Mouse (Mus musculus) hindbrain, embryonic 15.5 days (tissue): ENCODE measurements around the gene Creld1. TPM values are rescaled to one million over a fixed set of nuclear protein-coding genes. Genes with fewer than 3 reads are reported as not detected.

Source experiments
- ATAC-seq: fragments of 200-750 bp; cut with Nextera tagmentation; 2 replicates; pipeline ENCODE4 v1.8.0; 2017; ENCODE audit warnings: low read depth, moderate number of reproducible peaks, moderate TSS enrichment; ENCODE audit not compliant: low FRiP score
- H3K27ac ChIP-seq: fragments of 300-500 bp; sonication (generic); replicated peaks from 2 replicates; pipeline ENCODE4 v1.5.1; 2015; ENCODE audit warnings: mild to moderate bottlenecking, inconsistent platforms
- H3K27me3 ChIP-seq: fragments of 300-500 bp; sonication (generic); 2 replicates; pipeline ENCODE4 v1.6.1; 2015; ENCODE audit warnings: control low read depth, inconsistent platforms
- H3K36me3 ChIP-seq: fragments of 300-500 bp; sonication (generic); 2 replicates; pipeline ENCODE4 v1.6.1; 2015; ENCODE audit warnings: control low read depth, inconsistent platforms
- H3K4me1 ChIP-seq: fragments of 300-500 bp; sonication (generic); replicated peaks from 2 replicates; pipeline ENCODE4 v1.6.1; 2015; ENCODE audit warnings: control low read depth, inconsistent platforms
- H3K4me2 ChIP-seq: fragments of 300-500 bp; sonication (generic); 2 replicates; pipeline ENCODE4 v1.6.1; 2015; ENCODE audit warnings: moderate library complexity, mild to moderate bottlenecking, inconsistent platforms
- H3K4me3 ChIP-seq: fragments of 300-500 bp; sonication (generic); 2 replicates; pipeline ENCODE4 v1.5.1; 2015; ENCODE audit warnings: mild to moderate bottlenecking, inconsistent platforms
- H3K9ac ChIP-seq: fragments of 300-500 bp; sonication (generic); 2 replicates; pipeline ENCODE4 v1.6.1; 2015; ENCODE audit warnings: inconsistent platforms
- H3K9me3 ChIP-seq: fragments of 300-500 bp; sonication (generic); 2 replicates; pipeline ENCODE4 v1.6.1; 2016; ENCODE audit warnings: control low read depth, inconsistent platforms
- WGBS: fragments of 180-500 bp; shearing (Covaris S2); methylation state at CpG from one replicate; pipeline ENCODE4 v1.1.7; 2015; 5-methylcytosine and 5-hydroxymethylcytosine counted together
- polyA plus RNA-seq: library from polyadenylated mRNA; unstranded; fragments of >200 nt; fragmentation: Nextera tagmentation; extraction: Ambion mirVana; gene quantifications from 2 replicates; pipeline ENCODE4 v1.2.1, GENCODE M21; 2015

Creld1 gene
- polyA plus RNA-seq, 1 experiment from 2014 or later: 92.7 TPM

DNA sequence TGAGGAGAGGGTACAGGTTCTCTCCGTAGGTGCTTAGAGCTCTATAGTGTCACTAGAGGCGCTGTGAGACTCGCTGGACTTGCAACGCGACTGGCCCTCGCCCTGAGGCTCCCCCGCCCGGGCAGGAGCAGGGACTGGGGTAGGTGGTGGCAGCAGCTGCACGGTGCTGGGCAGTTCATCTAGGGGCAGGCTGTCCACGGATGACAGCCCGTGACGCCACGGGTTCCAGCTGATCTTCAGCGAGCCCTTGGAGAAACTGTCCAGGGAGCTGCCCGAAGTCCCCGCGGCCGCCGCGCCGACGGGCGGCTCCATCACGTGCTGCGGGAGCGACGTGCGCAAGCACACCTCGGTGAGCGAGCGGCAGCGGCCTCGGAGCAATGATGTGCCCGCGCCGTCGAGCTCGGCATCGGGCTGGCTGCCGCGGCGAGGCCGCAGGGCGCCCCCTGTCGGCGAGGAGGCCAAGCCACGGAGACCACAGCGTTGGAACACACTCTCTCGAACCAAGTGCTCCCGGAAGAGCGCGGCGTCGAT lies 11.2 kb downstream of the Creld1 start:
- Histone ChIP-seq H3K4me3 (peak overlapping the region; percentile 33), H3K4me1 (peaks cover 15% of the 10 kb centered on the region), H3K27me3 (0 out of 2 replicates have a peak, but pooled peaks cover 5% of the 10 kb centered on the region), H3K4me2 (peak overlapping the region; percentile 55), H3K9me3 (no peaks in the 10 kb centered on the region), H3K9ac (no peak overlapping the region), H3K36me3 (peaks cover 30% of the 10 kb centered on the region), H3K27ac (no peak overlapping the region; the same call in 1 of the 2 replicates)
- WGBS: under 1% methylated on average over 54 of the region's 54 CpGs
- ATAC-seq: peak; percentile 78

DNA sequence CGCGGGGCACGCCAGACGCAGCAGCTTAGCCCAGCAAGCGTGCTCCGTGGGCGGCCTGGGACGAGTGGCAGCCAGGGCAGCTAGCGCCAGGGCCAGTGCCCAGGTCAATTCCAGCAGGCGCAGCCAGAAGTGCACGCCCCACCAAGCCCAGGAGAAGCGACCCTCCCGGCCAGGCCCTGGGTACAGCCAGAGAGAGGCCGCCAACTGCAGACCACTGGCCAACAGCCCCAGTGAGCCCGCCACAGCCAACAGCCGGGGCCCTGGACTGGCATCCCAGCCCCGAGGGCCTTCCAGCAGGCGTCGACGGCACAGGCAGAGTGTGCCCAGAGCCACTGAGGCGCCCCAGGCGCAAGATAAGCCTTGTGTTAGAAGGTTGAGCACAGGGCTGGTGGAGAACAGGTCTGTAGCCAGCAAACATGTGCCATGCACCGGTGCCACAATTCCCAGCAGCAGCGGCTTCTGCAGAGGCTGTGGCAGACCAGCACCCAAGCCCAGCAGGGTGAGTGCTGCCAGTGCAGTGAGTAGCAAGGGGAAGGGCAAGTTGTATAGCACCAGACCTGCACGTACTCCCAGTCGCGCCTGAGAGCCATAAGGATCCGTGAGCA lies 12.1 kb downstream of the Creld1 start:
- Histone ChIP-seq H3K27me3 (0 out of 2 replicates have a peak, but pooled peaks cover 5% of the 10 kb centered on the region), H3K9me3 (no peaks in the 10 kb centered on the region), H3K9ac (no peak overlapping the region), H3K4me1 (peaks cover 15% of the 10 kb centered on the region), H3K27ac (no peak overlapping the region), H3K4me3 (peak overlapping the region; percentile 33; the same call in 1 of the 2 replicates), H3K36me3 (peaks cover 22% of the 10 kb centered on the region), H3K4me2 (peak overlapping the region; percentile 55)
- WGBS: 55% methylated on average over 28 of the region's 28 CpGs
- peak; percentile 17; the same call in 1 of the 2 replicates for ATAC-seq

- H3K27ac ChIP-seq: no peak overlapping the region
- H3K36me3 ChIP-seq: no peaks in the 10 kb centered on the region
- H3K4me3 ChIP-seq: no peak overlapping the region
- WGBS: 81% methylated on average over 6 of the region's 6 CpGs
- 0 out of 2 replicates have a peak, but pooled peaks cover 5% of the 10 kb centered on the region for H3K27me3 ChIP-seq
- H3K9me3 ChIP-seq: no peaks in the 10 kb centered on the region
- H3K4me2 ChIP-seq: no peak overlapping the region
- H3K9ac ChIP-seq: no peak overlapping the region
- no peak for ATAC-seq
- H3K4me1 ChIP-seq: peaks cover 22% of the 10 kb centered on the region
Measured at GRCm38 (mm10) chr6:113499346-113499745, 16.2 kb downstream of the Creld1 start.

DNA sequence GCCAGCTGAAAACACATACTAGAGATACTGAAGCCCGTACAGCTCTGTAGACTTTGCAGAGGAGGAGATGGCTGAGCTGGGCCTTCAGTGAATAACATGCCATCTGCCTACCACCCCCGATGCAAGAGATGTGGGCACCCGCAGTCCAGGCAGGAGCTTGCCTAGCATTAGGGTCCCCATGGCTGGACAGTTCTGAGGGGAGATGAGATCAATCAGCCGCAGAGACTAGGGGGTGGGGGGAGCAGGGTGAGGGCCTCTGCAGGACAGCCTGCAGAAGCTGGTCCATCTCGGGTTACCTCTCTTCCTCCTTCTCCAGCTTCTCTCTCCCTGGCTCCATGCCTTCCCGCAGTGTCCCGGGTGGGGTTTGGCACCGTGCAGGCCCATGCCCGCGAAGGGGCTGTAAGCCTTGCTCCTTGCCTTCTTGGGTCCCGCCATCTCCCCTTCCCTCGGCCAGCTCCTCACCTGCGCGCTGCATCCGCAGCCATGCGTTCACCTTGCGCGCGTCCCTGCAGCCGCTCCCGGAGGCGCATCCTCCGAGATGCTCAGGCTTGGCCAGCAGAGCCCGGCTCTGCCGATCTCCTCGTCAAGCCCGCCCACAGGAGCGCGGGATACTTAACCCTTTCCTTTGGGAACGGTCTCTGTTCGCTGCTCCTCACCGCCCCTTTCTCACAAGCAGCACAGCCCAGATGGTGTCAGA lies 18.4 kb downstream of the Creld1 start, which contains the start of gene Prrt3:
Gene Prrt3 (minus strand): TSS at position 544 of the 697 bp plus-strand sequence.
- peak within 1 kb of the TSS; percentile 62 for H3K4me2 ChIP-seq
- no peaks in the 10 kb centered on the region for H3K9me3 ChIP-seq
- WGBS: 1% methylated on average over 32 of the region's 32 CpGs
- H3K4me3 ChIP-seq: peak within 1 kb of the TSS; percentile 53
- H3K9ac ChIP-seq: peak within 1 kb of the TSS; percentile 68
- H3K36me3 ChIP-seq: no peaks in the 10 kb centered on the region
- H3K4me1 ChIP-seq: peaks cover 9% of the 10 kb centered on the region
- peak within 1 kb of the TSS; percentile 75 for H3K27ac ChIP-seq
- no peaks in the 10 kb centered on the region for H3K27me3 ChIP-seq
- peak; percentile 89 for ATAC-seq

- H3K4me2 ChIP-seq: no peak overlapping the region
- H3K9ac ChIP-seq: no peak overlapping the region
- no peaks in the 10 kb centered on the region for H3K27me3 ChIP-seq
- ATAC-seq: no peak
- H3K4me3 ChIP-seq: no peak overlapping the region
- H3K4me1 ChIP-seq: peaks cover 9% of the 10 kb centered on the region
- 70% methylated on average over 2 of the region's 2 CpGs for WGBS
- no peaks in the 10 kb centered on the region for H3K9me3 ChIP-seq
- no peaks in the 10 kb centered on the region for H3K36me3 ChIP-seq
- no peak overlapping the region for H3K27ac ChIP-seq
Measured at GRCm38 (mm10) chr6:113502801-113503200, 19.7 kb downstream of the Creld1 start.

DNA sequence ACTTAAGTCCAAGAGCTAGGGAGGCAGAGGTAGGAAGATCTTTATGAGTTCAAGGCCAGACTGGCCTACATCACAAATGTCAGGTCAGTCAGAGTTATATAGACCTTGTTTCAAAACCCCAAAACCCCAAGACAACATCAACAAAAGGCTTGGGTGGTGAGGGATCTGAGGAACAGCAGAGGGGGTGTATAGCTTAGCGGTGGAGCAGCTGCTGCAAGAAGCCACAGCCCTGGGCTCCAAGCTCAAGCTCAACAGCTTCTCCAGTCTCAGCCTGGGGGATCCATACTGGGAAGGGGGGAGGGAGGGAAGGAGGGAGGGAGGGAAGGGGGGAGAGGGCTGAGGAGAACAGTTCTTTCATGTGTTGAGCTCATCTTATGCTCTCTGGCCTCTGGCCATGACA lies 22.6 kb downstream of the Creld1 start:
- Histone ChIP-seq H3K27me3 (no peaks in the 10 kb centered on the region), H3K27ac (no peak overlapping the region), H3K36me3 (no peaks in the 10 kb centered on the region), H3K4me1 (peaks cover 6% of the 10 kb centered on the region), H3K4me3 (no peak overlapping the region), H3K4me2 (no peak overlapping the region), H3K9me3 (no peaks in the 10 kb centered on the region), H3K9ac (no peak overlapping the region)
- no peak for ATAC-seq
- 73% methylated on average over 1 of the region's 1 CpGs for WGBS

DNA sequence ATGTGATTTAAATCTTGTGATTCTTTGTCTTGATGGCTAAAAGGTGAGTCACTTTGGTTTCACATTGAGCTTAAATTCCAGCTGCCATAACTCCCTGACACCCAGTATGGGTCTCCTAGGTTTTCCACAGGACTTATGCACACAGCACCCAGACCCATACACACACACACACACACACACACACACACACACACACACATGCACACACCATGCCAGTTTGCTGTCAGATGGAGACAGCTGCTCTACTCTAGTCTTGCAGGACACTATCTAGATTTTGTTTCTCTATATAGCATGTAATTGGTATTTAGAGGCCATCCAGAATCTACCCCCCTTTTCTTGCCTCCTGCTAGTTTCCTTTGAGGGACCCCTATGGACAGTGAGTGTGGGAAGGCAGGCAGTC lies 24.0 kb downstream of the Creld1 start:
- H3K4me2 ChIP-seq: no peak overlapping the region
- peaks cover 2% of the 10 kb centered on the region; the same call in 1 of the 2 replicates for H3K36me3 ChIP-seq
- no peaks in the 10 kb centered on the region; the same call in 1 of the 2 replicates for H3K4me1 ChIP-seq
- H3K27me3 ChIP-seq: no peaks in the 10 kb centered on the region
- no peaks in the 10 kb centered on the region for H3K9me3 ChIP-seq
- no peak overlapping the region for H3K4me3 ChIP-seq
- H3K9ac ChIP-seq: no peak overlapping the region
- ATAC-seq: no peak
- no peak overlapping the region for H3K27ac ChIP-seq

GRCm38 (mm10) chr6:113508272-113508946 lies 25.3 kb downstream of the Creld1 start:
- no peaks in the 10 kb centered on the region for H3K27me3 ChIP-seq
- whole genome bisulfite sequencing: 62% methylated on average over 7 of the region's 7 CpGs
- H3K27ac ChIP-seq: no peak overlapping the region
- peaks cover 6% of the 10 kb centered on the region for H3K36me3 ChIP-seq
- 0 out of 2 replicates have a peak, but pooled peaks have one; percentile 42 for ATAC-seq
- H3K9ac ChIP-seq: no peak overlapping the region
- H3K4me3 ChIP-seq: no peak overlapping the region
- H3K9me3 ChIP-seq: no peaks in the 10 kb centered on the region
- H3K4me1 ChIP-seq: no peaks in the 10 kb centered on the region
- no peak overlapping the region for H3K4me2 ChIP-seq

DNA sequence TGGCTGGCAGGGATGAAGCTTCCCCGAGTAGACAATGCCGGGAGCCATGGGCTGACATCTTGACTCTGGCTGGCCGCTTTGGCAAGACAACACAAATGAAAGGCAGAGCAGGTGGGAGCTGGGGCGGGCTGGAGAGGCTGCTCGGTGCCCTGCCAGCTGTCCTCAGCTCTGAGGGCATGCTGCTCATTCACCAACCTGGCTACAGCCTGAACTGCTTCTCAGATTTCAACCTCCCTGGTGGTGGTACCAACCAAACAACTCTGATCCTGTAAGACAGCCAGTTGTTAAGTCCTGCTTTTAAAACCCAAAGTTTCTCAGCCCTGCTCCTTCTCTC lies 25.8 kb downstream of the Creld1 start:
- no peak for ATAC-seq
- Histone ChIP-seq H3K9ac (no peak overlapping the region), H3K4me1 (no peaks in the 10 kb centered on the region), H3K36me3 (peaks cover 11% of the 10 kb centered on the region), H3K4me3 (no peak overlapping the region), H3K9me3 (no peaks in the 10 kb centered on the region), H3K4me2 (no peak overlapping the region), H3K27me3 (no peaks in the 10 kb centered on the region), H3K27ac (no peak overlapping the region)
- WGBS: 37% methylated on average over 5 of the region's 5 CpGs

- H3K36me3 ChIP-seq: peaks cover 62% of the 10 kb centered on the region
- no peak overlapping the region for H3K4me2 ChIP-seq
- H3K4me3 ChIP-seq: no peak overlapping the region
- ATAC-seq: no peak
- no peak overlapping the region for H3K9ac ChIP-seq
- no peaks in the 10 kb centered on the region for H3K27me3 ChIP-seq
- H3K27ac ChIP-seq: no peak overlapping the region
- H3K4me1 ChIP-seq: no peaks in the 10 kb centered on the region
- H3K9me3 ChIP-seq: no peaks in the 10 kb centered on the region
- 92% methylated on average over 6 of the region's 6 CpGs for WGBS
Measured at GRCm38 (mm10) chr6:113513944-113514343, 30.8 kb downstream of the Creld1 start.

- Histone ChIP-seq H3K27ac (no peak overlapping the region), H3K27me3 (no peaks in the 10 kb centered on the region), H3K9me3 (no peaks in the 10 kb centered on the region), H3K36me3 (peaks cover 68% of the 10 kb centered on the region), H3K9ac (no peak overlapping the region), H3K4me3 (no peak overlapping the region), H3K4me2 (no peak overlapping the region), H3K4me1 (no peaks in the 10 kb centered on the region)
- WGBS: 97% methylated on average over 3 of the region's 3 CpGs
- ATAC-seq: no peak
Measured at GRCm38 (mm10) chr6:113514600-113514999, 31.5 kb downstream of the Creld1 start.
